Mouse (Mus musculus) heart, embryonic 16.5 days (tissue): ENCODE results near the gene Ube2c. TPM values are rescaled to one million over a fixed set of nuclear protein-coding genes. Genes with fewer than 3 reads are reported as not detected.
A peak's percentile ranks its signal among the peaks of the same experiment; 100 is the strongest.

Experiments used
- ATAC-seq: fragments of 200-750 bp; cut with Nextera tagmentation; replicated peaks from 2 replicates; pipeline ENCODE4 v1.8.0; 2017; ENCODE audit warnings: moderate number of reproducible peaks; ENCODE audit not compliant: insufficient read depth, low FRiP score; ENCODE audit errors: extremely low read depth
- H3K27ac ChIP-seq: fragments of 300-500 bp; sonication (generic); 2 replicates; pipeline ENCODE4 v1.5.1; 2014; ENCODE audit warnings: mild to moderate bottlenecking, low read length, control low read depth, moderate library complexity
- H3K27me3 ChIP-seq: fragments of 300-500 bp; sonication (generic); 2 replicates; pipeline ENCODE4 v1.6.1; 2014; ENCODE audit warnings: low read length, mixed read lengths; ENCODE audit not compliant: control insufficient read depth, insufficient read depth
- H3K36me3 ChIP-seq: fragments of 300-500 bp; sonication (generic); 2 replicates; pipeline ENCODE4 v1.6.1; 2014; ENCODE audit not compliant: control insufficient read depth, insufficient read depth
- H3K4me1 ChIP-seq: fragments of 300-500 bp; sonication (generic); 2 replicates; pipeline ENCODE4 v1.6.1; 2014; ENCODE audit warnings: low read length, mixed read lengths; ENCODE audit not compliant: control insufficient read depth, insufficient read depth
- H3K4me2 ChIP-seq: fragments of 300-500 bp; sonication (generic); 2 replicates; pipeline ENCODE4 v1.6.1; 2014; ENCODE audit warnings: low read depth, mild to moderate bottlenecking, control low read depth, low read length
- H3K4me3 ChIP-seq: fragments of 300-500 bp; sonication (generic); 2 replicates; pipeline ENCODE4 v1.5.1; 2014; ENCODE audit warnings: mild to moderate bottlenecking, control low read depth, low read length
- H3K9ac ChIP-seq: fragments of 300-500 bp; sonication (generic); 2 replicates; pipeline ENCODE4 v1.6.1; 2014; ENCODE audit warnings: low read length, control low read depth
- H3K9me3 ChIP-seq: fragments of 300-500 bp; sonication (generic); replicated peaks from 2 replicates; pipeline ENCODE4 v1.6.1; 2016; ENCODE audit warnings: low read length; ENCODE audit not compliant: control insufficient read depth
- WGBS: fragments of 180-500 bp; shearing (Covaris S2); extraction: QIAGEN DNeasy Blood & Tissue Kit; methylation state at CpG from one replicate; pipeline ENCODE4 v1.1.7; 2014; 5-methylcytosine and 5-hydroxymethylcytosine counted together
- polyA plus RNA-seq: library from polyadenylated mRNA; unstranded; fragments of >200 nt; fragmentation: Nextera tagmentation; extraction: Ambion mirVana; gene quantifications from 2 replicates; pipeline ENCODE4 v1.2.1, GENCODE M21; 2015

Gene Ube2c
- 388 and 390 TPM in 2 replicates for polyA plus RNA-seq

DNA sequence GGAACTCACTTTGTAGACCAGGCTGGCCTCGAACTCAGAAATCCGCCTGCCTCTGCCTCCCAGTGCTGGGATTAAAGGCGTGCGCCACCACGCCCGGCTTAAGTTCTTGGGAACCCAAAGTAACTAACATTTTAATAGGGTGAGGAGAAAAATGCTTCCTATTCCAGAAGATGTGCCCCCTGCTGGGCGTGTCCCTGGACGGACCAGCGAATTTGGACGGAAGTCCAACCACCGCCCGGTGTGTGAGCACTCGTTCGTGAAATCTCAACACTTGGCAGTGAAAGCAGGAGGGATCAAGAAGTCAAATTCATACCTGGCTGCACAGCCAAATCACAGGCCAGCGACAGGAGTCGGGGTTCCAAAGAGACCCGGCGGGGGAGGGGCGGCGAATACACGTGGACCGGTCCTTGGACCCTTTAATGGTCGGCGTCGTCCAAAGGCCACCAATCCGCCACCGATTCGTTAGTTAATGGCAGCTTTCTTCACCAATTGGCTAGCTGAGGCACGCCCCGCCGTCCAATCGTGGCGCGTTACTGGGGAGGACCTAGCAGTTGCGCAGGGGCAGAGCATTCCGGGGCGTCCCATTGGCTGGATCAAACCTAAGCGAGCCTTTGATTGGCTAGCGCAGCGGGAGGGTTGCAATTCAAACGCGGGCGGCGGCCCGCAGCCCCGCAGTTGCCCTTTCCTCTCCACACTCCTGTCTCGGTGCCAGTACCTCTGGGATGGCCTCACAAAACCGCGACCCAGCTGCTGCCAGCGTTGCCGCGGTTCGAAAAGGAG lies at the start of gene Ube2c:
Ube2c (plus strand) TSS at position 641 of the 780 bp plus-strand sequence.
- peaks cover 14% of the 10 kb centered on the region for H3K4me1 ChIP-seq
- H3K27ac ChIP-seq = peak within 1 kb of the TSS; percentile 82
- WGBS = 2% methylated on average over 53 of the region's 53 CpGs
- no peaks in the 10 kb centered on the region for H3K27me3 ChIP-seq
- H3K9ac ChIP-seq = peak within 1 kb of the TSS; percentile 91
- peak; percentile 98 for ATAC-seq
- peak within 1 kb of the TSS; percentile 85 for H3K4me3 ChIP-seq
- H3K9me3 ChIP-seq = no peaks in the 10 kb centered on the region
- peaks cover 17% of the 10 kb centered on the region for H3K36me3 ChIP-seq
- peak within 1 kb of the TSS; percentile 82 for H3K4me2 ChIP-seq

DNA sequence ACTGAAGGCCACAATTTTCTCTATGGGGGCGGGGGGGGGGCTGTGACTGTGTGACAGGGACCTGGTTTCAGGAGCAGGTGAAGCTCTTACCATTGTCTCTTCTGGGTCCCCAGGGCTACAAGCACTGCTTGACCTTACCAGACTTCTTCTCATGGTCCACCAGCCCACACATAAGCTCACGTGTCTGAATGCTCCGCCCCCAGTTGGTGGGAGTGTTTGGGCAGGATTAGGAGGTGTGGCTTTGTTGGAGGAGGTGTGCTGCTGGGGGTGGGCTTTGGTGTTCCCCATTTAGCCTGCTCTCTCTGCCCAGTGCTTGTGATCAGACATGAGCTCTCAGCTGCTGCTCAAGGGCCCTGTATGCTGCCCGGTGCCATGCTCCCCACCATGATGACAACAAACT lies 46.4 kb upstream of the Ube2c start:
- Histone ChIP-seq H3K4me2 (no peak overlapping the region), H3K4me3 (no peak overlapping the region), H3K4me1 (no peaks in the 10 kb centered on the region), H3K9ac (no peak overlapping the region), H3K9me3 (no peaks in the 10 kb centered on the region), H3K27me3 (no peaks in the 10 kb centered on the region), H3K27ac (no peak overlapping the region), H3K36me3 (no peaks in the 10 kb centered on the region)
- WGBS = 59% methylated on average over 4 of the region's 4 CpGs
- no peak for ATAC-seq

DNA sequence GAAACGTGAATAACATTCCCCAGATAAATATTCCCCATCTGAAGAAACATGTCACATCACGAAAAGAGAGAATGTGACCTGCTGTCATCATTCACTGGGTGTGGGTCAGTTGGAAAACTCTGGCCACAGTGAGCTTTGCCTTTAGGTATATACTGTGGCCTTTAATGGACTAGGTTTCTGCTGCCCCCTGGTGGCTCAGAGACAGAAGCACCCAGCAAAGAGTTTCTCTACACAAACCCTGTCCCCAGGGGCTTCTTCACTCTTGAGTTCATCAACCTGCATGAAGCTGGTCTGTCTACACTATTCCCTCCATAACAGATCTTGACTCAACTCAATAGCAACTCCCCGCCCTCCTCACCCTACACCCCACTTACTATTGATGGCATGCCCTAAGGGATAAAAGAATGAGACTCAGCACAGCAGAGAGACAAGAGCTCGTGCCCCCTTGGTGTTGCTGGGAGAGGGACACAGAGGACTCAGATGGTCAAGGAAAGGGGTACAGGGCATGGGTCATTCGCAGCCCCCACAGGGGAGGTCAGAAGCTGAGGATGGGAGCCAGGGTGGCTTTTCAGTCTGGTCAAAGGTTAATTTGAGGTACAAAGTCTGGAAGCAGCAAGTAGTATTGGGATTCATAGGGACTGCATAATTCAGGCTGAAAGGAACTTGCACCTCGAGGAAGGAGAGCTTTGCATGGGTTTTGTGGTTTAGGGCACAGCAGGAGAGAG lies 43.6 kb upstream of the Ube2c start:
- 17% methylated on average over 6 of the region's 6 CpGs for WGBS
- ATAC-seq = peak; percentile 28; the same call in 1 of the 2 replicates
- H3K4me1 ChIP-seq = no peaks in the 10 kb centered on the region

DNA sequence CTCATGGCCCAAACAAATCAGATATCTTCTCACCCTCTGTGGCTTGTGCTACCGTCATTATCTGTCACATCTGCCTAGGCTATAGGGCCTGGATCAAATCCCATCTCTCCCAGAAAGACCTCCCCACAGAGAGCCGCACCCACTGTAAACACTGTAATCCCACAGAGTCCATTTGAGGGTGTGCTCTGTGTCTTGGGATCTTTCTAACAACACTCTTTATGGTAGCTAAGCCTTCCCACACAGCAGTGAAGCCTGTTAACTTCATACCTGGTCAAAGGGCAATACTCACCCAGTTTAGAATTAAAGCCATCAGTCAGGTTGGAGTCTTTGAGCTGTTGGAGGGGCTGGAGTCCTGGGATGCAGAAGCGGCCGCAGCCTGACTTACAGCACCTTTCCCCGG lies 38.0 kb upstream of the Ube2c start:
- Histone ChIP-seq H3K4me2 (no peak overlapping the region), H3K4me1 (no peaks in the 10 kb centered on the region), H3K4me3 (no peak overlapping the region), H3K9me3 (no peaks in the 10 kb centered on the region), H3K27me3 (no peaks in the 10 kb centered on the region), H3K27ac (no peak overlapping the region), H3K9ac (no peak overlapping the region), H3K36me3 (no peaks in the 10 kb centered on the region)
- WGBS = 63% methylated on average over 5 of the region's 5 CpGs
- ATAC-seq = no peak

More for the DNA sequence above, 43.6 kb upstream of the Ube2c start:
- Histone ChIP-seq H3K9ac (no peak overlapping the region), H3K4me2 (no peak overlapping the region), H3K9me3 (no peaks in the 10 kb centered on the region), H3K36me3 (no peaks in the 10 kb centered on the region), H3K27ac (no peak overlapping the region), H3K27me3 (no peaks in the 10 kb centered on the region), H3K4me3 (no peak overlapping the region)

DNA sequence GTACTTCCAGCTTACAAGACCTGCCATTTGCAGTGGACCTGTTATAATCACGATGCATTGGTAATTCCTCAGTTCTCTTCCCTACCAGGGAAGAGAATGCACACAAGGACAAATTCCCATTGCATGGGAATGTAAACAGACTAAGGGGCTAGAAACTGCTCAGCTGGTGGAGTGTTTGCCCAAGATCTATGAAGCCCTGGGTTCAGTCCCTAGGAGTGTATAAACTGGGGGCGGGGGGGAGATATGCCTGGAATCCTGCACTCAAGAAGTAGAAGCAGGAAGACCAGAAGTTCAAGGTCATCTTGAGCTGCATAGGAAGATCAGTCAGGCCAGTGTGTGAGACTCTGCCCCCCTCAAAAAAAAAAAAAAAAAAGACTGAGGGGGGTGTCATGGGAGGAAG lies 36.4 kb upstream of the Ube2c start:
- Histone ChIP-seq H3K9ac (no peak overlapping the region), H3K27ac (no peak overlapping the region), H3K4me2 (no peak overlapping the region), H3K9me3 (no peaks in the 10 kb centered on the region), H3K4me3 (no peak overlapping the region), H3K36me3 (no peaks in the 10 kb centered on the region), H3K27me3 (no peaks in the 10 kb centered on the region), H3K4me1 (no peaks in the 10 kb centered on the region)
- no peak for ATAC-seq
- 63% methylated on average over 2 of the region's 2 CpGs for WGBS

DNA sequence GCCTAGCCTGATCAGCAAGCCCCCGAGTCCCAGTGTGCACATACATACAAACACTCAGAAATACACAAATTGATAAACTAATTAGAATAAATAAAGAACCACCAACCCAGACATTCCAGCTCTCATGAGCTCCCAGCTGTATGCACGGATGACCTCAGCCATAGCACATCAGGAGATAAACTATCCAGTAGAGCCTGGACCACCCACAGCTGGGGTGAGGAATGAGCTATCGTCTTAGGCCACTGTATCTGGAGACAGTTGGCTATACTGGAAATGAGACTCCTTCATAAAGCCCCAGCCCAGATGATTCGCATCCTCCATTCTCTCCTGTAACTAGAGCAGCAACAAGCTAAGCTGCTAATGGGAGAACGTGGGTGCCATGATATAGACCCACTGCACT lies 34.9 kb upstream of the Ube2c start:
- ATAC-seq = no peak
- no peak overlapping the region for H3K4me3 ChIP-seq
- H3K9me3 ChIP-seq = no peaks in the 10 kb centered on the region
- no peak overlapping the region for H3K9ac ChIP-seq
- WGBS = 68% methylated on average over 5 of the region's 5 CpGs
- H3K27ac ChIP-seq = no peak overlapping the region
- H3K36me3 ChIP-seq = no peaks in the 10 kb centered on the region
- H3K4me1 ChIP-seq = no peaks in the 10 kb centered on the region
- H3K27me3 ChIP-seq = no peaks in the 10 kb centered on the region
- H3K4me2 ChIP-seq = no peak overlapping the region

DNA sequence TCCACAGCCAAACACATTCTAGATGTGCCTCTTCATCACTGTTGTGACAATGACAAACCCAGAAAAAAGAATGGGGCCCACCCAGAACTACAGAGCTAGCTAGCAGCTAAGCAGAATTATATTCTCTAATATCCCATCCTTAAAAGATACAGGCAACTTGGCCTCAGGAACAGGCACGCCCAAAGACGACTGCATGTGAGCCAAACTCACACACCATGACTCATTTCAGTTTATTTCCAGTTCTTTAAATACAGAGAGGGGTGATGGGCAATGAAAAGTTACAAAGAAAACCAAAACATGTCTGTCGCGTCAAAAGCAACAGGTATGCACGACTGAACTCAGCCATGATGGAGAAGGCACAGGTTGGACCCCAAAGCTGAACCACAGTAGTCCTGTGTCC lies 34.3 kb upstream of the Ube2c start:
- Histone ChIP-seq H3K4me2 (no peak overlapping the region), H3K27me3 (no peaks in the 10 kb centered on the region), H3K27ac (no peak overlapping the region), H3K4me1 (no peaks in the 10 kb centered on the region), H3K4me3 (no peak overlapping the region), H3K9me3 (no peaks in the 10 kb centered on the region), H3K9ac (no peak overlapping the region), H3K36me3 (no peaks in the 10 kb centered on the region)
- no peak for ATAC-seq
- WGBS = 82% methylated on average over 5 of the region's 5 CpGs

DNA sequence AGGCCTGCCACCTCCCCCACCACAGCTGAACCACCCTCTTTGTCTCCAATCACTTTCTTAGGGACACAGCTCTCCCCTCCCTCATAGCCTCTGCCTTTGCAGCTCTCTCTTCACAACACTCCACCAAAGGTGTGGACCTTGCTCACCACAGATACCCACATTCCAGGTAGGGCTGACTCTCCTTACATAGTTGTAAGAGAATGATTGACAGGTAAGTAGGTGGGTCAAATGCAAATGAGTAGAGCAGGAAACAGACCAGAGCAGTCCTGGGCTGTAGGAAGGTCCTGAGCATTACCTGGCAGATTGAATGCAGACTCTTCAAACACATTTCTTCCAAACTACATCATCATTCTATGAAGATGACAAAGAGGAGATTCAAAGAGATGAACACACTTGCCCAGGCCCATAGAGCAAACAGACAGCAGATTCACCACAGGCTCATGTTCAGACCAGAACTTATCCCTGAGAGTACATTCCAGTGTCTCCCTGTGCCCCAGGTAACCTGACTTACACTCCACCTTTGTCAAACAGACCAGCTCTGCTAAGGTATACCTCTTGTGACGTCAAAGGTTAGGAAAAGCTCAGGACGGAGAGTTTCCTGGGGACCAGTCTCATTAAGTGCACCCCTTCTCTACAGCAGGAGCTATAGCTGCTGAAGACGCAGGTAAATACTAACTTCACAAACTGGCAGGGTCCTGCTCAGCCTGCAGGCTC lies 32.2 kb upstream of the Ube2c start:
- Histone ChIP-seq H3K27ac (no peak overlapping the region), H3K27me3 (no peaks in the 10 kb centered on the region), H3K9ac (no peak overlapping the region), H3K4me2 (no peak overlapping the region), H3K36me3 (no peaks in the 10 kb centered on the region), H3K4me1 (no peaks in the 10 kb centered on the region), H3K9me3 (no peaks in the 10 kb centered on the region), H3K4me3 (no peak overlapping the region)
- 53% methylated on average over 3 of the region's 3 CpGs for WGBS
- no peak for ATAC-seq

DNA sequence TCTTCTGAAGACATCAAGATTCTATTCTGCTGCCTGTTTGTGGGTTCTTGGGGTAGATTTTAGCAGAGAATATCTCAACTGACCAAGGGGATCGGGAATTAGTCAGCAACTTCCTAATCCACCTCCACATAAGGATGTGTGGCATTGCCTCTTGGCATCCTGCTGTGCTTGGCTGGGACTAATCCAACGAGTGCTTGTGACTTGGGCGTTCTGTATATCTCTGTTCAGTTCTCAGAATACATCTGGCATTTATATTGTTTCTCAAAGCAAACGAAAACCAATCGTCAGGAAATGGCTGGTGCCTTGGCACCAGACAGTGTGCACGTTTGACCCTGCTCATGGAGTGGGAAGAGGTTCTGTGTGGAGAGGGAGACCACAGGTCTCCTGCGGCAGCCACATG lies 29.8 kb upstream of the Ube2c start:
- Histone ChIP-seq H3K27ac (no peak overlapping the region), H3K4me3 (no peak overlapping the region), H3K4me2 (no peak overlapping the region), H3K9ac (no peak overlapping the region), H3K4me1 (no peaks in the 10 kb centered on the region; the same call in 1 of the 2 replicates), H3K27me3 (no peaks in the 10 kb centered on the region), H3K9me3 (no peaks in the 10 kb centered on the region), H3K36me3 (no peaks in the 10 kb centered on the region)
- ATAC-seq = no peak
- 58% methylated on average over 7 of the region's 7 CpGs for WGBS
